Mouse (Mus musculus): ENCODE results near the gene Cd27.

- TF ChIP-seq TAL1 (conservative IDR thresholded peaks at IDR 0.05; ENCODE audit: low read depth, low read length): no peak
- no peak for TF ChIP-seq GATA1 (IDR thresholded peaks at IDR 0.05; ENCODE audit: borderline replicate concordance, low read length)
- TF ChIP-seq CTCF (IDR thresholded peaks at IDR 0.05; ENCODE audit: low read depth, low read length): no peak
- TF ChIP-seq GATA2 (IDR thresholded peaks at IDR 0.05; ENCODE audit: borderline replicate concordance, low read depth, low read length): no peak
These were observed 45.3 kb downstream of the Cd27 start, which contains the start of the genes Ncapd2 and Mrpl51 for GRCm38 (mm10) chr6:125191332-125192015.

All from G1E (cell line).